ENCODE assay signal across 9 mouse cellular contexts in genomic region chr9:5308561-5308960, GRCm38 (mm10). TPM values are rescaled to one million over a fixed set of nuclear protein-coding genes. Genes with fewer than 3 reads are reported as not detected.
A peak's percentile ranks its signal among the peaks of the same experiment; 100 is the strongest.
DNase-seq lines count a peak whose midpoint lies in the region; ATAC-seq and TF ChIP-seq lines count a peak whose summit lies in the region.
"Had no signal": no experiment of that assay in that cellular context is flagged by ENCODE, and none has a peak within 500 bp of the region (broad histone marks: within the 10 kb centered on the region; RNA-seq: fewer than 3 reads in every experiment).

Casp4 (plus strand) TSS chr9:5308828.

- H3K4me3 ChIP-seq in midbrain, embryonic 11.5 days (ENCODE audit: low read depth, low read length) = no peak within 1 kb of the TSS
- no peak within 1 kb of the TSS for H3K4me3 ChIP-seq in hindbrain, postnatal 0 days (ENCODE audit: low read length)

- H3K36me3 ChIP-seq in midbrain, embryonic 11.5 days (ENCODE audit: control insufficient read depth, insufficient read depth, low read length) = no peaks in the 10 kb centered on the region
- no peaks in the 10 kb centered on the region for H3K36me3 ChIP-seq in hindbrain, postnatal 0 days (ENCODE audit: insufficient read depth, low read length)

- H3K27me3 ChIP-seq in midbrain, embryonic 11.5 days (ENCODE audit: control insufficient read depth, insufficient read depth, low read length) = no peaks in the 10 kb centered on the region
- no peaks in the 10 kb centered on the region for H3K27me3 ChIP-seq in hindbrain, postnatal 0 days (ENCODE audit: insufficient read depth, low read length)

- ATAC-seq in midbrain, embryonic 11.5 days (ENCODE audit: low FRiP score) = no peak
- no peak for ATAC-seq in hindbrain, postnatal 0 days
- ATAC-seq in erythroblast, adult 5-6 weeks (replicated peaks; ENCODE audit: low FRiP score, poor library complexity, severe bottlenecking) = no peak

- 85% methylated on average over 5 of the region's 5 CpGs for whole genome bisulfite sequencing in midbrain, embryonic 11.5 days
- WGBS in hindbrain, postnatal 0 days = 68% methylated on average over 5 of the region's 5 CpGs

- no peaks in the 10 kb centered on the region for H3K4me1 ChIP-seq in midbrain, embryonic 11.5 days (ENCODE audit: control insufficient read depth, insufficient read depth, low read length)
- H3K4me1 ChIP-seq in hindbrain, postnatal 0 days (ENCODE audit: insufficient read depth, low read length) = no peaks in the 10 kb centered on the region

- intact Hi-C loops in heart, postnatal 14 days (cut with DNase I) = no loop called here

- H3K27ac ChIP-seq in midbrain, embryonic 11.5 days (ENCODE audit: low read depth, low read length) = no peak within 1 kb of the TSS
- H3K27ac ChIP-seq in hindbrain, postnatal 0 days = no peak within 1 kb of the TSS

- H3K9me3 ChIP-seq in midbrain, embryonic 11.5 days (ENCODE audit: control insufficient read depth, low read length) = no peaks in the 10 kb centered on the region
- no peaks in the 10 kb centered on the region for H3K9me3 ChIP-seq in hindbrain, postnatal 0 days (ENCODE audit: low read length)

- no peak within 1 kb of the TSS for H3K9ac ChIP-seq in midbrain, embryonic 11.5 days (ENCODE audit: low read length)
- no peak within 1 kb of the TSS for H3K9ac ChIP-seq in hindbrain, postnatal 0 days (replicated peaks; ENCODE audit: low read length)

- no peak for TF ChIP-seq CTCF in hindbrain, postnatal 0 days (IDR thresholded peaks at IDR 0.05; ENCODE audit: low read depth)

- H3K4me2 ChIP-seq in midbrain, embryonic 11.5 days = no peak within 1 kb of the TSS
- H3K4me2 ChIP-seq in hindbrain, postnatal 0 days (ENCODE audit: low read depth, low read length) = no peak within 1 kb of the TSS

- DNase-seq in urinary bladder, postnatal 14 days (ENCODE audit: low spot score) = peak; percentile 11
- DNase-seq in urinary bladder, postnatal 25 days (ENCODE audit: low spot score) = no peak
- DNase-seq in heart, postnatal 14 days = peak; percentile 5 to 14
- peak; percentile 52 to 60 for DNase-seq in lung, adult 18-20 months
- DNase-seq in midbrain, embryonic 11.5 days (ENCODE audit: low spot score, missing footprints) = no peak
- no peak for DNase-seq in hindbrain, postnatal 0 days (ENCODE audit: low spot score)
- no peak for DNase-seq in thymus, postnatal 0 days (ENCODE audit: low spot score)

RNA-seq across cellular contexts. Expression of gene Casp4, which starts in this region (rescaled TPM):
- 1 to 10 TPM; 2.2 to 2.6 TPM for total RNA-seq in heart, postnatal 14 days (2021)
- polyA plus RNA-seq in midbrain, embryonic 11.5 days (2014; fragmentation: Nextera tagmentation; extraction: Ambion mirVana) = 0.18 and 0.22 TPM in 2 replicates
- 0.16 and 0.25 TPM in 2 replicates for total RNA-seq in hindbrain, postnatal 0 days (2014; rRNA removed)
- polyA plus RNA-seq in hindbrain, postnatal 0 days (2015; fragmentation: Nextera tagmentation; extraction: Ambion mirVana) = 0.55 and 1.3 TPM in 2 replicates
- total RNA-seq in erythroblast, adult 5-6 weeks (2015; ENCODE audit: low replicate concordance) = 10.0 and 18.3 TPM in 2 replicates
- total RNA-seq in erythroblast, adult 5-6 weeks (2017; ENCODE audit: low replicate concordance) = 5.3 and 9.1 TPM in 2 replicates
- polyA plus RNA-seq in thymus, postnatal 0 days (2015; fragmentation: Nextera tagmentation; extraction: Ambion mirVana) = 7.7 and 7.9 TPM in 2 replicates
- polyA plus RNA-seq: neural tube, embryonic 14.5 days had no signal

Comparison
In these comparisons a context has a peak if more than half of its experiments do, and no peak if none do; other contexts are left out.
1. DNase-seq: peak in urinary bladder, postnatal 14 days (single experiment), heart, postnatal 14 days (2 of 2) and lung, adult 18-20 months (2 of 2); none in urinary bladder, postnatal 25 days (single experiment), midbrain, embryonic 11.5 days (single experiment), hindbrain, postnatal 0 days (single experiment) and thymus, postnatal 0 days (single experiment).